Mouse (Mus musculus): ENCODE results near the gene Ccn5. TPM values are rescaled to one million over a fixed set of nuclear protein-coding genes. Genes with fewer than 3 reads are reported as not detected.

Ccn5 gene
- polyA plus RNA-seq, 1 experiment from 2014 or later: 0.25 TPM

DNA sequence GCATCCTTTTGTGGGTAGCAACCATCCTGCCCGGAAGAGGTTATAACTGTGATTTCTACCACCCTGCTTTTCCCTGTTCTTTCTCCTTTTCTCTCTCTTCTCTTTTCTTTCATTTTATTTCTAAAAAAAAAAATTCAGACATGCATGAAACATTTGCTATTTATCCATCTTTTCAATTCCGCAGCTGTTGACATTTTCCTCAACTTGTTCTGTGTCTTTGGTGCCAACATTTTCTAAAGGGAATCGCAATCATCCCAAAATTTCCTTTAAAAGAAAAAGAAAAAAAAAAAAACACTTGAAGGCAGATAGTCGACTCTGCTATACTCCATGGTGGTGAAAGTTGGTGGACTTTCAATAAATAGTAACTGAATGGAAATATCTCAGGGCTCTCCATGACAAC is 11.5 kb upstream of the Ccn5 start:
- 87% methylated on average over 4 of the region's 4 CpGs for WGBS
- no peaks in the 10 kb centered on the region for H3K27me3 ChIP-seq
- no peak for ATAC-seq

DNA sequence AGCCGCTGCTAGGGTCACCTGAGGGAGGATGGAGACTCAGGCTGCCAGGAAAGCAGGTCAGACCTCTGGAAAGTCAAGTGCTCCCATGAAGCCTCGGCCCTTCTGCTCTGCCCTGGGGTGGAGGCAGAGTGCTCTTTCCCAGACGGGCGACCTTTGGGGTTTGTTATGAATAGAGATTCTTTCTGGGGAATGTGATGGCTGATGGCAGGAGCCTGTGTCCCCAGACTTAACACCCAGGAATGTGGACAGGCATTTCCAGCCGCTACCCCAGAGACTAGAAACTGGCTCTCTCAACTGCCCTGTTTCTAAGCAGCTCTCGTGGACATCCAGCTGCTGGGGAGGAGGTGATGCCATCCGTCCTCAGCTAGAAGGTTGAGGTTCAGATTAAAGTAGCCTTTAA is 11.0 kb upstream of the Ccn5 start:
- 82% methylated on average over 7 of the region's 7 CpGs for WGBS
- no peak for ATAC-seq
- Histone ChIP-seq H3K4me2 (no peak overlapping the region), H3K9ac (no peak overlapping the region), H3K36me3 (ENCODE audit: poor library complexity, severe bottlenecking) (no peaks in the 10 kb centered on the region), H3K4me1 (no peaks in the 10 kb centered on the region), H3K27me3 (no peaks in the 10 kb centered on the region), H3K27ac (no peak overlapping the region), H3K9me3 (replicated peaks) (no peaks in the 10 kb centered on the region), H3K4me3 (no peak overlapping the region)

More for the DNA sequence above, 11.5 kb upstream of the Ccn5 start:
- H3K4me1 ChIP-seq: no peaks in the 10 kb centered on the region
- no peak overlapping the region for H3K4me2 ChIP-seq
- no peak overlapping the region for H3K9ac ChIP-seq
- H3K27ac ChIP-seq: no peak overlapping the region
- no peaks in the 10 kb centered on the region for H3K36me3 ChIP-seq (ENCODE audit: poor library complexity, severe bottlenecking)
- H3K4me3 ChIP-seq: no peak overlapping the region
- H3K9me3 ChIP-seq (replicated peaks): no peaks in the 10 kb centered on the region

DNA sequence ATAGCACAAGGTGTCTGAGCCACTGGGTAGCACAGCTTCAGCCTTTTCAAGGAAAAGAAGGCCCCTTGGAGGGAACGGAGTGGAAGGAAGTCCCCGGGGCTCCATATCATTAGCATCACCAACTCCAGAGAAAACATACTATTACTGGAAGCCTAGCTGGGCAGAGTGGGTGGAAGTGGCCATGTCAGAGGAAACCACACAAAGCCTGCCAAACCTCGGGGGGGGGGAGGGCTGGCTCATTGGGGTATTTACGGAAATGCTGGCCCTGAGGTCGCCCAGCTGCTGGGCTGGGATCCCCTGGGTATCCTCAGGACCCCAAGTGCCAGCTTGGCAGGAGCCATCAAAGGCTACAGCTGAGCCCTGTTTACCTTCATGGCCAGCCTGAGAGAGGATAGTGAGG is 7.6 kb upstream of the Ccn5 start:
- WGBS: 72% methylated on average over 5 of the region's 5 CpGs
- Histone ChIP-seq H3K36me3 (ENCODE audit: poor library complexity, severe bottlenecking) (no peaks in the 10 kb centered on the region), H3K4me3 (no peak overlapping the region), H3K4me2 (no peak overlapping the region), H3K9ac (no peak overlapping the region), H3K4me1 (no peaks in the 10 kb centered on the region), H3K9me3 (replicated peaks) (no peaks in the 10 kb centered on the region), H3K27me3 (no peaks in the 10 kb centered on the region), H3K27ac (no peak overlapping the region)
- no peak for ATAC-seq

DNA sequence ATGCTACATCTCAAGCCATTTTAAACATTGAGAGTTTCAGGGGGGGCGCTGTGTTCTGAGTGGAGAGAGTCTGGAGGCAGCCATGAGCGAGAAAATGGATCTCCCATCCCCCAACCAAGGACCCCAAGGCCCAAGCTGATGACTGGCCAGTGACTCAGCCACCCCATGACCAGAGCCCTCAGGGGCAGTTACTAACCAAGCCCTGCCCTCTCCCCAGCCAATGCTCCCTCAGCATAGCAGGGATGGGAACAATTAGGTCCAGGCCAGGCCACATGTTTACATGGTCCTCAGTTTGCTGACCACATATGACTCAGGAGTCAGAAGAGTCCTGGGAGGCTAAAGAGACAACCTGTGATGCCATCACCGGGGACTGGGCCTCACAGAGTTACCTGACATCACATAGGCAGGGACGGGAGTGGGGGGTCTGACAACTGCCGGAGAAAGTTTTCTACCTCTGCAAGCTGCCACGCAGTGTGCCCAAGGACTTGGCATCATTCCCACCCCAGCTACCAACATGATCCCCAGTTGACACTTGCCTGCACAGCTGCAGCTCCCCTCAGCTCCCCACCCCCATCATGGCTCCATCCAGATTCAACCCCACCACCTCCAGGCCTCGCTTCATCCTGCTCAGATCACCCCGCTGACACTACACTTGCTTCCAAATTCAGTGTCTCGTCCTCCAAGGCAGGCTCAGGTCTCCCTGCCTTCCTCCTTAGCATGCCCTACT is 5.8 kb upstream of the Ccn5 start:
- no peak overlapping the region for H3K4me2 ChIP-seq
- ATAC-seq: no peak
- no peaks in the 10 kb centered on the region for H3K9me3 ChIP-seq (replicated peaks)
- no peaks in the 10 kb centered on the region for H3K36me3 ChIP-seq (ENCODE audit: poor library complexity, severe bottlenecking)
- no peak overlapping the region for H3K9ac ChIP-seq
- no peak overlapping the region for H3K27ac ChIP-seq
- 80% methylated on average over 9 of the region's 9 CpGs for WGBS
- no peak overlapping the region for H3K4me3 ChIP-seq
- H3K4me1 ChIP-seq: no peaks in the 10 kb centered on the region
- H3K27me3 ChIP-seq: no peaks in the 10 kb centered on the region

DNA sequence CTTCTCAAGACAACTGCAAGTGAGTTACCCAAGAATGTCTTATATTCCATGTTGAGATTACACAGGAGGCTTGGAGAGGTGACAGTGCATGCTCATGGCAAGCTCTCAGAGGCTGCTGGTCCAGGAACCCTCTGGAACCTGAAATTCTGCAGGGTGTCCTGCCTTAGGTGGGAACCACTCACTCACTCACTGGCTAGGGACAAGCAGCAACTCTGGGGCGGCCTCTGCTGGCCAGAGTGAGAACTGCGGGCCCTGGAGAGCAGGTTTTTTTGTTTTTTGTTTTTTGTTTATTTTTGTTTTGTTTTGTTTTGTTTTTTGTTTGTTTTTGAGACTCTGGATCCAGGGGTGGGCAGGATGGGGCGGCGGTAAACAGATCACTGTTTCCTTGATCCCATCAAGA is 2.6 kb downstream of the Ccn5 start:
- ATAC-seq: 0 out of 2 replicates have a peak, but pooled peaks have one; percentile 41
- no peak overlapping the region for H3K9ac ChIP-seq
- peaks cover 5% of the 10 kb centered on the region; the same call in 1 of the 2 replicates for H3K27me3 ChIP-seq
- H3K4me1 ChIP-seq: 0 out of 2 replicates have a peak, but pooled peaks cover 5% of the 10 kb centered on the region
- H3K9me3 ChIP-seq (replicated peaks): no peaks in the 10 kb centered on the region
- H3K4me3 ChIP-seq: no peak overlapping the region
- H3K4me2 ChIP-seq: peak overlapping the region; percentile 25; the same call in 1 of the 2 replicates
- 9% methylated on average over 4 of the region's 4 CpGs for WGBS
- H3K27ac ChIP-seq: no peak overlapping the region
- H3K36me3 ChIP-seq (ENCODE audit: poor library complexity, severe bottlenecking): no peaks in the 10 kb centered on the region

DNA sequence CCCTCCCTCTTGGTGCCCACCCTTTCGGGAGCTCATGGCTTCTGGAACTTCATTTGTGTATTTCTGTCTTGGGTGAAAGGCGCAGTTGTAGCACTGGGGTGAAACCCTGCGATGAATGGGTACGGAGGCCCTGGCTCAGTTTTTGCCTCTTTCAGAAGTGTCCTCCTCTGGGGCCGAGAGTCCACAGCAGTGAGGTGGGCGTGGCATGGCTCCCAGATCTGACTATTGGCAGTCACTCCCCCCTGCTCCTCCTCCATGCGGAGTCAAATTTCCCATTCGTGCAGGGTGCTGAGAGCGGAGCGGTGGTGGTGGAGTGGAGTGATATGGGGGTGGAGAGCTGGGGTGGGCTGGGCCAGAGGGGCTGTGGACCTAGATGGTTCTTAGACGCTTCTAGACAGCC is 3.1 kb downstream of the Ccn5 start:
- no peak for ATAC-seq
- H3K27ac ChIP-seq: no peak overlapping the region
- H3K4me2 ChIP-seq: peak overlapping the region; percentile 25
- H3K27me3 ChIP-seq: peaks cover 5% of the 10 kb centered on the region; the same call in 1 of the 2 replicates
- no peak overlapping the region for H3K4me3 ChIP-seq
- no peaks in the 10 kb centered on the region for H3K36me3 ChIP-seq (ENCODE audit: poor library complexity, severe bottlenecking)
- H3K9ac ChIP-seq: no peak overlapping the region
- H3K4me1 ChIP-seq: 0 out of 2 replicates have a peak, but pooled peaks cover 5% of the 10 kb centered on the region
- no peaks in the 10 kb centered on the region for H3K9me3 ChIP-seq (replicated peaks)
- 15% methylated on average over 11 of the region's 11 CpGs for WGBS

DNA sequence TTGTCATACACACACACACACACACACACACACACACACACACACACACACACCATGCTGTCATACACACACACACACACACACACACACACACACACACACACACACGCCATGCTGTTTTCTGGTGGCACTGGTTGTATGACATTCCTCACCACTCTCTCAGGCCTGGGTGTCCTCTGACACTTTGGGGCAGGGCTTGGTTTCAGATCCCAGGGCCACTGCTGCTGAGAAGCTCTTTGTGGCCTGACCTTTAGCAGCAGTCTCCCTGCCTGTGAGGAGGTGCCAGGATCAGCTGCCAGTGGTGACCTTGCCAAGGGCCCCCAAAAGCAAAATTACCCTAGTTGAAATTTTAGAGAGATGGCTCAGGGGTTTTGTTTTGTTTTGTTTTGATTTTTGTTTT is 5.2 kb downstream of the Ccn5 start:
- no peak for ATAC-seq
- Histone ChIP-seq H3K27me3 (peaks cover 5% of the 10 kb centered on the region; the same call in 1 of the 2 replicates), H3K9me3 (replicated peaks) (no peaks in the 10 kb centered on the region), H3K4me2 (no peak overlapping the region), H3K36me3 (ENCODE audit: poor library complexity, severe bottlenecking) (no peaks in the 10 kb centered on the region), H3K9ac (no peak overlapping the region), H3K4me1 (0 out of 2 replicates have a peak, but pooled peaks cover 5% of the 10 kb centered on the region), H3K4me3 (no peak overlapping the region), H3K27ac (no peak overlapping the region)
- WGBS: 92% methylated on average over 1 of the region's 1 CpGs

DNA sequence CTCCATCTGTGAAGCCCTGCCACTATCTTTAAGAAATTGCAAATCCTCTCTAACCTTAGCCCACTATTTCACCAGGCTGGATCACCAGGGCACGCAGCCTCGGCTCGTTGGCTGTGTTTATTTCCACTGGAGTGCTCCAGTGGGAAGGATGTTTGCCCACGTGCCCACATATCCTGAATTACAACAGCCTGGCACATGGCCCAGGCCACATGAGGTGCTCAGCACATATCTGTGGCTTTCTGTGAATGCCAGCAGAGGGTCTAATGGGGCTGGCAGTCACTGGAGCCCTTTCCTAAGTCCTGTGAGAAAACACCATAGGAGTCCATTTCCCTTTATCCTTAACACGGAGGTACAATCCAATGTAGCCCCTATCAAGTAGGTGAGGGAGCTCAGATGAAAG is 5.8 kb downstream of the Ccn5 start:
- Histone ChIP-seq H3K4me1 (0 out of 2 replicates have a peak, but pooled peaks cover 5% of the 10 kb centered on the region), H3K9me3 (replicated peaks) (no peaks in the 10 kb centered on the region), H3K27ac (no peak overlapping the region), H3K27me3 (peaks cover 5% of the 10 kb centered on the region; the same call in 1 of the 2 replicates), H3K4me3 (no peak overlapping the region), H3K4me2 (no peak overlapping the region), H3K36me3 (ENCODE audit: poor library complexity, severe bottlenecking) (no peaks in the 10 kb centered on the region), H3K9ac (no peak overlapping the region)
- ATAC-seq: no peak
- 67% methylated on average over 5 of the region's 5 CpGs for WGBS

DNA sequence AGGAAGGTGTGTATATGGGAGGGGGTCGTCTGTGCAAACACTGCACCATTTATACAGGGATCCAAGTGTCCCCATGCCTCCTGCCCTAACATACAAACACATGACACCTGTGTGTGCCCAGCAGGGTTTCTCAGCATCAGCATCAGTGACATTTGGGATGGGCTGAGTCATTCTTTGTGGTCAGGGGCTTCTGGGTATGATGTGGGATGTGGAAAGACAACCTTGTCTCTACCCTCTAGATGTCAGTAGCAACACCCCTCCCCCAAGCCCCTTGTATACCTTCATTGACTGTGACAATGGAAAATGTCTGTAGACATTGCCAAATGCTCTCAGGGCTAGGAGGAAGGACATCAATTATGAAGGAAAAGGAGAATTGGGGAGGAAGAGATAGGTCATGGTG is 10.5 kb downstream of the Ccn5 start:
- Histone ChIP-seq H3K36me3 (ENCODE audit: poor library complexity, severe bottlenecking) (no peaks in the 10 kb centered on the region), H3K4me1 (no peaks in the 10 kb centered on the region), H3K9me3 (replicated peaks) (no peaks in the 10 kb centered on the region), H3K4me2 (no peak overlapping the region), H3K9ac (no peak overlapping the region), H3K4me3 (no peak overlapping the region), H3K27ac (no peak overlapping the region), H3K27me3 (no peaks in the 10 kb centered on the region)
- 80% methylated on average over 1 of the region's 1 CpGs for WGBS
- ATAC-seq: no peak

DNA sequence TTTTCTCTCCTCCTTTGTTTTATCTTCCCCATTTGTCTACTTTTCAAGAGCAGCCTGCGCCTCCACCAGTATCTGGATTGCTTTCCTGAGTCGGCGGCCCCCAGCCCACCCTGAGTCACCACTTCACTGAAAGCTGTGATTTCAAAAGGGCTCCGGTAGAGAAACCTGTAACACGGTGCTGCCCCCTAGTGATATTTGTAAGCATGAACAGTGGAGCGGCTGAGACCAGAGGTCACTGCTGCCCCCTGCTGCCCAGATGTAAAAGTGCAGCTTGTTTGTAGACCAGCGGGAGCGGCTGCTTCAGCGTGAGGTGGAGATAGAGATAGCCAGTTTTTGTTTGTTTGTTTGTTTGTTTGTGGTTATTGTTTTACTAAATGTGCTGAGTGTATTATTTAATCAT is 17.4 kb downstream of the Ccn5 start:
- ATAC-seq: peak; percentile 67; the same call in 1 of the 2 replicates
- H3K4me1 ChIP-seq: no peaks in the 10 kb centered on the region
- WGBS: 28% methylated on average over 9 of the region's 9 CpGs

DNA sequence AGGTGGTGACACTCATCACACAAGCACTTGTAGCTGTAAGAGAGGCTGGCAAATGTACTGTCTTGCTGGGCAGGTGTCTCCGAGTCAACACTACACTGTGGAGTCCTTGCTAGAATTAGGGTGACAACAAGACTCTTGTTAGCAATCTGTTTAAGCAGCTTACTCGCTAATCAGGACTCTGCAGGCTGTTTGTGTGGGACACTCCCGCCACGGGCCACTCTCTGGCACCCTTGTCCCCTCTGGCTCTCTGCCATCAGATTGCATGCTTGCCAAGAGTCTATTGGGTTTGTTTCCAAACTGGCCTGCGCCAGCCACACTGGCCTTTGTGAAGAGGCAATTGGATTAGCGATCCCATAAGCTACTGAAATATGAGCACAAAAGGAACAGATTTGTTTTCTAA is 18.9 kb downstream of the Ccn5 start:
- no peak overlapping the region for H3K4me2 ChIP-seq
- H3K4me1 ChIP-seq: no peaks in the 10 kb centered on the region
- H3K9ac ChIP-seq: no peak overlapping the region
- no peaks in the 10 kb centered on the region for H3K36me3 ChIP-seq (ENCODE audit: poor library complexity, severe bottlenecking)
- H3K4me3 ChIP-seq: no peak overlapping the region
- peak; percentile 55; the same call in 1 of the 2 replicates for ATAC-seq
- no peaks in the 10 kb centered on the region for H3K9me3 ChIP-seq (replicated peaks)
- H3K27ac ChIP-seq: no peak overlapping the region; the same call in 1 of the 2 replicates
- 19% methylated on average over 6 of the region's 6 CpGs for WGBS
- peaks cover 32% of the 10 kb centered on the region for H3K27me3 ChIP-seq

More for the DNA sequence above, 17.4 kb downstream of the Ccn5 start:
- Histone ChIP-seq H3K36me3 (ENCODE audit: poor library complexity, severe bottlenecking) (no peaks in the 10 kb centered on the region), H3K9ac (no peak overlapping the region), H3K27me3 (peaks cover 32% of the 10 kb centered on the region), H3K27ac (no peak overlapping the region), H3K4me3 (no peak overlapping the region), H3K4me2 (no peak overlapping the region), H3K9me3 (replicated peaks) (no peaks in the 10 kb centered on the region)

DNA sequence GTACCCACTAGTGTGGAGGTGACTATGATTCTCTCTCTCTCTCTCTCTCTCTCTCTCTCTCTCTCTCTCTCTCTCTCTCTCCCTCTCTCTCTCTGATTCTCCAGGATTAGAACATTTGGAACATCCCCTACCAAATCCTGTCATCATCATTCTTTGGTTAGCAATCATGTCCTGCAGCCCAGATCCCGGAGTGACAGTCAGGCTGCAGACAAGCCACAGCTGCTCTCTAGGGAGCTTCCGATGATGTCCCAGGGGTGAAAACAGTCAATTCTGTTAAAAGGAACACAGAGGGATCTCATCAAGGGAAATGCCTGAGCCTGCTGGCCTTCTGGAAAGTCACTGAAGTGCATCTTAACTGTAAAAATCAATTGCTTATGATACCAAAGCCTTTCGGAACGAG is 21.4 kb downstream of the Ccn5 start:
- Histone ChIP-seq H3K4me1 (no peaks in the 10 kb centered on the region), H3K4me2 (no peak overlapping the region), H3K4me3 (no peak overlapping the region), H3K27ac (no peak overlapping the region), H3K36me3 (ENCODE audit: poor library complexity, severe bottlenecking) (no peaks in the 10 kb centered on the region), H3K9me3 (replicated peaks) (no peaks in the 10 kb centered on the region), H3K9ac (no peak overlapping the region), H3K27me3 (peaks cover 29% of the 10 kb centered on the region)
- 86% methylated on average over 4 of the region's 4 CpGs for WGBS
- no peak for ATAC-seq

Data from forebrain, embryonic 13.5 days (tissue).